Mouse (Mus musculus) megakaryocyte, embryonic 14.5 days (primary cell): Measurements from ENCODE around the gene Dad1.

Experiments
- FLI1 ChIP-seq: IDR thresholded peaks from 2 replicates; pipeline ENCODE4 v1.6.1; 2012; ENCODE audit warnings: low read length, inconsistent platforms, mixed read lengths
- GATA1 ChIP-seq: IDR thresholded peaks from 3 replicates; pipeline ENCODE4 v1.6.1; 2012; ENCODE audit warnings: mixed read lengths, low read length, inconsistent platforms, borderline replicate concordance

DNA sequence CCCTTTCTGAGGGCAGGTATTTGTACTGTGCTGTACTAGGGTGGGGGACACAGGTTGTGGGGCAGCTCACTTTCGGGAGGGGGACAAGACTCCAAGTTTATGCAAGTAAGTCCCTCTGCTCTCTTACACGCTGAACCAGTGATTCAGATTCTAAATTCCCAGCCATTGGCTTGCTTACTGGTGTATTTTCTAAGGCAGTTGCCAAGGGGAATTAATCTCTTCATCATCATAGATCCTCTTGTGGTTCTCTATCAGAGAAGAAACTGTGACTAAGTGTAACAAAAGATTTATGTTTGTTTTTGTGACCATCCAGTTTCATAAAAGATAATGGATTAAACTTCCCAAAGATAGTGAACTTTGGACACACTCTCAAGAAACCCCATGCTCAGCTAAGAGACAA, 40.2 kb downstream of the Dad1 start:
- TF ChIP-seq GATA1 = no peak
- TF ChIP-seq FLI1 = no peak
